Mouse (Mus musculus) brain, adult 10 weeks (tissue): ENCODE data around the gene Selenov. TPM values are rescaled to one million over a fixed set of nuclear protein-coding genes. Genes with fewer than 3 reads are reported as not detected.

Source experiments
- polyA plus RNA-seq: library from polyadenylated mRNA; stranded (reverse); fragments of 350-450 nt; fragmentation: Illumina TruSeq; extraction: RNeasy Lipid Tissue Mini Kit (QIAGEN cat#74804); gene quantifications from one replicate; pipeline ENCODE4 v1.2.3, GENCODE M21; 2015; ENCODE audit warnings: low read depth, low replicate concordance

Selenov gene
- 0.74 TPM for polyA plus RNA-seq

DNA sequence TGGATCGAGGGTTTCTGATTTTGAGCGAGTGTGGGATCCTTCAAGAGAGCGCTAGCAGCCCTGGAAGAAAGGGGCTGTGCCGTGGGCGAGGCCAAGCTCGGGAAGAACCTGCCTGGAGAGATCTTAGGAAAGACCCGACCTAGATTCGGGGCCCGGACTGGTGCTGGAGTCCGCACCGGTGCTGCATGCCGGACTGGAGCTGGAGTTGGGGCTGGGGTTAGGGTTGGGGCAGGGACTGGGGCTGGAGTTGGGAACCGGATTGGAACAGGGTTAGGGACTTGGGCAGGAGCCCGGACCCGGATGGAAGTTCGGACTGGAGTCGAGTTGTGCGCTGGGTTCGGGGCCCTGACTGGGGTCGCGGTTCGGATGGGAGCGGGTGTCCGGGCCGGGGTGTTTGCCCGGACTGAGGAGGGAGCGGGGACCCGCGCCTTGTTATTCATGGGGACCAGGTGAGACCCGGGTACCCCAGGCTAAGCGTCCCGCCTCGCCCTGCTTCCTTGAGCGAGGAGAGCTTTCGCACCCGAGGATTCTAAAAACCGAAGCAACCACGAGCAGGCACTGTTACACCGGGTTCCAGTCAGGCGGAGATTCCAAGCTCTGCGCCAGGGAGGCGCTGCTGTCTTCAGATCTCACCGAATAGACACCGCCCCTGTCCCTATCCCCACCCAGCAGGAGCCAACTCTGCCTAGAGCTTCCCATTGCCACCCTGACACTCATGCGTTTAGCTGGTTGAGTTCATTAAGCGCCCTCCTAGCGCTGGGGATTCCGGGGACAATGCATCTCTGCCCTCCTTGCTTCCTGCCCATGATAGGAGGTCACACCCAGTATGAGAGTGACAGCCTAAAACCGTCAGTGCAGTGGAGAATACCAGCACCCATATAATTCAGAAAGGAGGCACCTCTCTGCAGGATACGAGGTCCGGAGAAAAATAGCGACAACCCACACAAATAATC is at the start of gene Selenov:
TSS of gene Selenov (minus strand) at position 549 of the 953 bp plus-strand sequence.

GRCm38 (mm10) chr7:28338108-28338998 is 47.4 kb upstream of the Selenov start, which contains the start of gene Supt5:
Supt5 (minus strand) TSS chr7:28338746.

DNA sequence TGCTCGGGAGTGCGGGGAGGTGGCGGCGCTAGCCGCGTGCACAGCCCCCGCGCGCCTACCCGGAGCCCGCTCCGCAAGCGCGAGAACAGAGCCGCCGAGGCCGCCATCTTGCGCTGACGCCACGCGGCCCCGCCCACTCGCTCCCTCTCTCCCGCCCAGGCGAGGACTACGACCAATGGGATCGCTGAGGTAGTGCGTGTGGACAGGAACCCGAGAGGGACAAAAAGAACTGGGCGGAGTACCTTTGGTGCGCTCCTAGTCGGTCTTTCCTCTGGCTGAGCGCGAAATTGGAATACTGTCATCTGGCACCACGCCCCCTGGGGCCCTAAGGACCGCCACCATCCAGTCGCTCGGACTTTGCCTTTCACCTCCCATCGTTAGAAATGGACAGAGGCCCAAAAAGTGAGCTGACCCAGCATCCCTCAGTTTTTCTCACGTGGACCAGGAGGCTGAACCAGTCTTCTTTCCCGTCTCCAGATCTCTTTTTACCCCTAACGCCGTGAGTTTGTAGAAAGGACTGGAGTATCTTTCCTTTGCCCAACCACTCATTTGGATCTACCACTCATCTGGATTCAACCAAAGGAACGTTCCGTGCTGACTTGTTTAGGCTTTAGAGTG is 21.0 kb upstream of the Selenov start, which contains the start of gene Timm50:
TSS of gene Timm50 (minus strand) at position 147 of the 618 bp plus-strand sequence.

GRCm38 (mm10) chr7:28301616-28302433 is 10.8 kb upstream of the Selenov start, which contains the start of gene Dll3:
Dll3 (minus strand) TSS chr7:28302238.

GRCm38 (mm10) chr7:28277615-28278278 is 13.2 kb downstream of the Selenov start, which contains the start of gene Eid2b:
Eid2b (plus strand) TSS chr7:28277739.

DNA sequence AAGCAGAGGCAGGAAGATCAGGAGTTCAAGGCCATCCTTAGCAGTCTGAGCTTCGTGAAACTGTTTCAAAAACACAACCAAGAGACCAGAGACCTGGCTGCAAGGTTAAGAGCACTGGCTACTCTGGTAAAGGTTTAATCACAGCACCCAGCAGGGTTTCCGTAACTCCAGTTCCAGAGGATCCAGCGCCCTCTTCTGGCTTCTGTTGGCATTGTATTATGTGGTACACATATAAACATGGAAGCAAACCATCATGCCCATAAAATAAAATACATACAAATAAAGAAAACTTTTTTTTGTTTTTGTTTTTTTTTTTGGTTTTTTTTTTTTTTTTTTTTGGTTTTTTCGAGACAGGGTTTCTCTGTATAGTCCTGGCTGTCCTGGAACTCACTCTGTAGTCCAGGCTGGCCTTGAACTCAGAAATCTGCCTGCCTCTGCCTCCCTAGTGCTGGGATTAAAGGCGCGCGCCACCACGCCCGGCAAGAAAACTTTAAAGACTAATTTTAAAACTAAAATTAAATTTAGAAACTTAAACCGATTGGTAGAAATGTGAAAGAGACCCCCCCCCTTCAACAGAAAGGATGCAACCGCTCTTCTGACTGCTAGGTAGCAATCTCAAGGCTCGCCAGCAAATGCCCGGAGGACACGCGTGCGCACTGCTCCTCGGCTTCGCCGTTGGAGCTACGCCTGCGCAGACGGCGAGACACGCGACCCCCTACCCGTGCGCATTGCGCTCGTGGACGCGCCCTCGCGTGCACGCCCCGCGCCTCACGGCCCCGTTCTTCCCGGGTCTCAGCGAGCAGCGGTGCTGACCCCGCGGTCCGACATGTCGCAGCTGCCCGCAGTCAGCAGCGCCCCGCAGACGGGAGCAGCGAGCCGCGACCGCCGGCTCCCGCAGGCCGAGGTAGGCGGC is 23.6 kb downstream of the Selenov start, which contains the start of gene Eid2:
TSS of gene Eid2 (plus strand) at position 753 of the 913 bp plus-strand sequence.

Other genes starting within 250 kb of the Selenov start
- gene Psmc4, start 241.1 kb downstream of the Selenov start, polyA plus RNA-seq: 177 TPM
- gene Fcgbp, start 219.9 kb downstream of the Selenov start, polyA plus RNA-seq: 0.06 TPM
- gene 9530053A07Rik, start 161.7 kb downstream of the Selenov start, polyA plus RNA-seq: 0.04 TPM
- gene Fbl, start 121.5 kb downstream of the Selenov start, polyA plus RNA-seq: 60.8 TPM
- gene Dyrk1b, start 111.7 kb downstream of the Selenov start, polyA plus RNA-seq: 17.0 TPM
- 47.8 TPM for gene Eid2, start 23.3 kb downstream of the Selenov start, polyA plus RNA-seq
- gene Eid2b, start 13.4 kb downstream of the Selenov start, polyA plus RNA-seq: 25.0 TPM
- gene Dll3, start 11.1 kb upstream of the Selenov start, polyA plus RNA-seq: 1.0 TPM
- gene Timm50, start 20.9 kb upstream of the Selenov start, polyA plus RNA-seq: 48.9 TPM
- 94.6 TPM for gene Supt5, start 47.6 kb upstream of the Selenov start, polyA plus RNA-seq
- gene Rps16, start 59.5 kb upstream of the Selenov start, polyA plus RNA-seq: 704 TPM
- gene Plekhg2, start 81.4 kb upstream of the Selenov start, polyA plus RNA-seq: 4.3 TPM
- 2.7 TPM for gene Zfp36, start 89.1 kb upstream of the Selenov start, polyA plus RNA-seq
- gene Med29, start 101.5 kb upstream of the Selenov start, polyA plus RNA-seq: 31.3 TPM
- 102 TPM for gene Paf1, start 101.8 kb upstream of the Selenov start, polyA plus RNA-seq
- gene Gmfg, start 146.3 kb upstream of the Selenov start, polyA plus RNA-seq: 4.6 TPM
- 38.2 TPM for gene Lrfn1, start 160.8 kb upstream of the Selenov start, polyA plus RNA-seq
- not detected for gene Ifnl2, start 219.3 kb upstream of the Selenov start, polyA plus RNA-seq
- gene Ifnl3, start 231.7 kb upstream of the Selenov start, polyA plus RNA-seq: not detected
- not detected for gene Sycn, start 249.7 kb upstream of the Selenov start, polyA plus RNA-seq